Mouse (Mus musculus) CH12.LX (cell line): Measurements from ENCODE around the gene Capns1.

Experiments used
- CTCF ChIP-seq, 2 experiments: IDR thresholded peaks in 1 of 2; conservative IDR thresholded peaks in 1 of 2; 2 replicates each; pipeline ENCODE4 v1.5.1; 2011 to 2012; ENCODE audit warnings: low read depth in 2 of 2, low read length in 2 of 2, improper control_type of control experiment in 1 of 2, inconsistent platforms in 1 of 2, mild to moderate bottlenecking in 1 of 2, moderate library complexity in 1 of 2
- E2F4 ChIP-seq: IDR thresholded peaks from 2 replicates; pipeline ENCODE4 v1.6.1; 2011; ENCODE audit warnings: low read depth, low read length, improper control_type of control experiment; ENCODE audit not compliant: insufficient replicate concordance
- GABPA ChIP-seq: IDR thresholded peaks from 2 replicates; pipeline ENCODE4 v1.6.1; 2012; ENCODE audit warnings: low read depth, low read length, improper control_type of control experiment, inconsistent platforms; ENCODE audit not compliant: insufficient replicate concordance
- JUND ChIP-seq: conservative IDR thresholded peaks from 2 replicates; pipeline ENCODE4 v1.6.1; 2011; ENCODE audit warnings: low read depth, low read length, improper control_type of control experiment
- KAT2A ChIP-seq: IDR thresholded peaks from 2 replicates; pipeline ENCODE4 v1.6.1; 2012; ENCODE audit warnings: low read length, improper control_type of control experiment, inconsistent platforms; ENCODE audit not compliant: insufficient replicate concordance
- MAX ChIP-seq: IDR thresholded peaks from 2 replicates; pipeline ENCODE4 v1.6.1; 2011; ENCODE audit warnings: low read length, improper control_type of control experiment
- MEF2A ChIP-seq: IDR thresholded peaks from 2 replicates; pipeline ENCODE4 v1.6.1; 2014; ENCODE audit warnings: low read depth, mild to moderate bottlenecking, inconsistent platforms, low read length, improper control_type of control experiment, borderline replicate concordance
- POLR2A ChIP-seq: IDR thresholded peaks from 2 replicates; pipeline ENCODE4 v1.6.1; 2011; ENCODE audit warnings: low read depth, mild to moderate bottlenecking, improper control_type of control experiment, low read length
- RCOR1 ChIP-seq: conservative IDR thresholded peaks from 2 replicates; pipeline ENCODE4 v1.6.1; 2012; ENCODE audit warnings: low read depth, mild to moderate bottlenecking, inconsistent platforms, low read length, improper control_type of control experiment
- USF1 ChIP-seq: IDR thresholded peaks from 2 replicates; pipeline ENCODE4 v1.6.1; 2014; ENCODE audit warnings: low read depth, mild to moderate bottlenecking, inconsistent platforms, low read length, improper control_type of control experiment
- USF2 ChIP-seq: conservative IDR thresholded peaks from 2 replicates; pipeline ENCODE4 v1.6.1; 2011; ENCODE audit warnings: low read depth, low read length, improper control_type of control experiment
- ZC3H11A ChIP-seq: IDR thresholded peaks from 2 replicates; pipeline ENCODE4 v1.6.1; 2012; ENCODE audit warnings: low read depth, mild to moderate bottlenecking, inconsistent platforms, low read length, improper control_type of control experiment

GRCm38 (mm10) chr7:30176474-30176873 lies 22.1 kb downstream of the Capns1 start:
- TF ChIP-seq POLR2A (no peak), RCOR1 (no peak), MEF2A (no peak), CTCF (conservative IDR thresholded peaks at IDR 0.05 in 1 of 2, IDR thresholded peaks at IDR 0.05 in 1 of 2; ENCODE audit: low read depth in 2 of 2, low read length in 2 of 2) (no peak), USF2 (no peak), KAT2A (no peak), USF1 (no peak), E2F4 (no peak), ZC3H11A (no peak), MAX (no peak), JUND (no peak), GABPA (no peak)
